Mouse (Mus musculus): ENCODE measurements at regions not wholly inside any gene's neighbourhood (a gene's known extent, or its start where the extent isn't known, plus 50 kb on each side); places are given as distances from the start of the nearest gene placed in this dataset.

GRCm38 (mm10) chr10:67727580-67727979 lies 178.8 kb upstream of the Ado start:
- no peak for DNase-seq (ENCODE audit: low spot score)
- no peak overlapping the region for H3K27ac ChIP-seq (ENCODE audit: low read depth, low read length)
- no peak for ATAC-seq (ENCODE audit: insufficient read depth, low FRiP score, low TSS enrichment)
- no peak overlapping the region for H3K9ac ChIP-seq (ENCODE audit: low read length)
- H3K9me3 ChIP-seq (ENCODE audit: control insufficient read depth, low read length) = no peaks in the 10 kb centered on the region
- H3K4me2 ChIP-seq (ENCODE audit: low read depth) = no peak overlapping the region
- 87% methylated on average over 4 of the region's 4 CpGs for WGBS
- H3K4me1 ChIP-seq (ENCODE audit: control insufficient read depth, insufficient read depth, low read length) = no peaks in the 10 kb centered on the region
- H3K4me3 ChIP-seq (ENCODE audit: low read depth, low read length) = no peak overlapping the region
- no peaks in the 10 kb centered on the region for H3K27me3 ChIP-seq (ENCODE audit: control insufficient read depth, insufficient read depth, low read length)
- H3K36me3 ChIP-seq (ENCODE audit: control insufficient read depth, insufficient read depth, low read length) = no peaks in the 10 kb centered on the region

DNA sequence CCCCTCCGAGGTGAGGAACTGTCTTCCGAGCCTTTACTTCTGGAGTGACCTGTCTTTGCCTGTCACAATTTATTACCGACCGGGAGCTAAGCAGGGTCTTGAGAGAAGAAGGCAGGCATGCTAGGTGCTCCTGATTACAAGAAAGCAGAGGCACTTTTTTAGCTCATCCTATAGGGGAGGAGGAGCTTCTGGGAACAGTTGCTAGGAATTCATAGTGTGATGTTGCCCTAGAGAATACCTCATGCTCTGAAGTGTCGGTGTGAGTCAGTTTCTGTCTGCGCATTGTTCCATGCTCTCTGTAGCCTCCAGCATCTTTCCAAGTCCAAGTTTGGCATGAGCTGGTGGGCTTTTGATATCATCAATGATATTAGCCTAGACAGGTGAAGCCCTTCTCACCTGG lies 178.0 kb upstream of the Ado start:
- Histone ChIP-seq H3K4me3 (ENCODE audit: low read depth, low read length) (no peak overlapping the region), H3K9me3 (ENCODE audit: control insufficient read depth, low read length) (no peaks in the 10 kb centered on the region), H3K9ac (ENCODE audit: low read length) (no peak overlapping the region), H3K4me2 (ENCODE audit: low read depth) (no peak overlapping the region), H3K4me1 (ENCODE audit: control insufficient read depth, insufficient read depth, low read length) (no peaks in the 10 kb centered on the region), H3K27ac (ENCODE audit: low read depth, low read length) (no peak overlapping the region), H3K36me3 (ENCODE audit: control insufficient read depth, insufficient read depth, low read length) (no peaks in the 10 kb centered on the region), H3K27me3 (ENCODE audit: control insufficient read depth, insufficient read depth, low read length) (no peaks in the 10 kb centered on the region)
- no peak for DNase-seq (ENCODE audit: low spot score)
- ATAC-seq (ENCODE audit: insufficient read depth, low FRiP score, low TSS enrichment) = no peak
- WGBS = 86% methylated on average over 6 of the region's 6 CpGs

GRCm38 (mm10) chr10:67726351-67726750 lies 177.6 kb upstream of the Ado start:
- ATAC-seq (ENCODE audit: insufficient read depth, low FRiP score, low TSS enrichment) (no peak), DNase-seq (ENCODE audit: low spot score) (no peak)
- Histone ChIP-seq H3K36me3 (ENCODE audit: control insufficient read depth, insufficient read depth, low read length) (no peaks in the 10 kb centered on the region), H3K27me3 (ENCODE audit: control insufficient read depth, insufficient read depth, low read length) (no peaks in the 10 kb centered on the region), H3K4me2 (ENCODE audit: low read depth) (no peak overlapping the region), H3K4me3 (ENCODE audit: low read depth, low read length) (no peak overlapping the region), H3K9ac (ENCODE audit: low read length) (no peak overlapping the region), H3K4me1 (ENCODE audit: control insufficient read depth, insufficient read depth, low read length) (no peaks in the 10 kb centered on the region), H3K9me3 (ENCODE audit: control insufficient read depth, low read length) (no peaks in the 10 kb centered on the region), H3K27ac (ENCODE audit: low read depth, low read length) (no peak overlapping the region)
- WGBS = 86% methylated on average over 7 of the region's 7 CpGs

DNA sequence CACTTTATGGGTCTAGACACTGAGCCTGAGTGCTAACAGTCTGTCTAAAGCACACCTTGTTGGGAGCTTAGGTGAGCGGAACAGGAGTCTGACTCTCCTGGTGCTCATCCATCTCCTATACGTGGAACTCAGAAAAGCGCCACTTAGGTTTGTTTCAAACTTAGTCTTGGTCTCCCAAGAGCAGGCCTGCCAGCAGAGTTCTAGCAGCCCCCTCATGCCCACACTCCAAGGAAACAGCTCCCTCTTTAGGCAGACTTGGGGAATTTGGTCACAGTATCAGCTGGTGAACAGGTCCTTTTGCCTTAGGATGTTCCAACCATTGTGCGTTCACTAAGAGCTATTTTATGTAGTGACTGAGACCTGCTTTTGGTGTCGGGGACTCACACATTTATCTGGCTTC lies 173.0 kb upstream of the Ado start:
- Histone ChIP-seq H3K4me2 (ENCODE audit: low read depth) (no peak overlapping the region), H3K27ac (ENCODE audit: low read depth, low read length) (no peak overlapping the region), H3K27me3 (ENCODE audit: control insufficient read depth, insufficient read depth, low read length) (no peaks in the 10 kb centered on the region), H3K9me3 (ENCODE audit: control insufficient read depth, low read length) (no peaks in the 10 kb centered on the region), H3K4me1 (ENCODE audit: control insufficient read depth, insufficient read depth, low read length) (no peaks in the 10 kb centered on the region), H3K9ac (ENCODE audit: low read length) (no peak overlapping the region), H3K4me3 (ENCODE audit: low read depth, low read length) (no peak overlapping the region), H3K36me3 (ENCODE audit: control insufficient read depth, insufficient read depth, low read length) (no peaks in the 10 kb centered on the region)
- DNase-seq (ENCODE audit: low spot score) = peak; percentile 30
- no peak for ATAC-seq (ENCODE audit: insufficient read depth, low FRiP score, low TSS enrichment)
- WGBS = 51% methylated on average over 5 of the region's 5 CpGs

DNA sequence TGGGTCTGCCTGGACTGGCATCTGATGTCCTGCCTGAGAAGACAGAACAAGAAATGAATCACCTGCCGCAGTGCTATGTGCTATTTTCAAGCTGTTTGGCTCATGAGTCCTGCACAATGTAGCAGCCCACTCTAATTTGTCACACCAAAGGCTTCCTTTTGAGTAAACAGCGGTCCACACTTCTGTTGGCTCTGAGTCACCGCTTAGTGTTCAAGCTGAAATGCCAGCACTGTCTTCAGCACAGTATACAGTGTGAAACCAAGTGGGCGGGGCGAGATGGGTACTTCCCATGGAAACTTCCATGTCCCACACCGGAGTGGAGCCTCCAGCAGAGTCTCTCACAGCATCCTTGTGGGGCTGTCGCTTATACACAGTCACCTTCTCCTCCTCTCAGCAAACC lies 168.8 kb upstream of the Ado start:
- Histone ChIP-seq H3K4me3 (ENCODE audit: low read depth, low read length) (no peak overlapping the region), H3K36me3 (ENCODE audit: control insufficient read depth, insufficient read depth, low read length) (no peaks in the 10 kb centered on the region), H3K9me3 (ENCODE audit: control insufficient read depth, low read length) (no peaks in the 10 kb centered on the region), H3K4me1 (ENCODE audit: control insufficient read depth, insufficient read depth, low read length) (no peaks in the 10 kb centered on the region), H3K4me2 (ENCODE audit: low read depth) (no peak overlapping the region), H3K27ac (ENCODE audit: low read depth, low read length) (no peak overlapping the region), H3K27me3 (ENCODE audit: control insufficient read depth, insufficient read depth, low read length) (no peaks in the 10 kb centered on the region), H3K9ac (ENCODE audit: low read length) (no peak overlapping the region)
- DNase-seq (ENCODE audit: low spot score) (no peak), ATAC-seq (ENCODE audit: insufficient read depth, low FRiP score, low TSS enrichment) (no peak)
- WGBS = 89% methylated on average over 7 of the region's 7 CpGs

- DNase-seq (ENCODE audit: low spot score) (no peak), ATAC-seq (ENCODE audit: insufficient read depth, low FRiP score, low TSS enrichment) (no peak)
- H3K36me3 ChIP-seq (ENCODE audit: control insufficient read depth, insufficient read depth, low read length) = no peaks in the 10 kb centered on the region
- H3K4me3 ChIP-seq (ENCODE audit: low read depth, low read length) = no peak overlapping the region
- H3K27ac ChIP-seq (ENCODE audit: low read depth, low read length) = no peak overlapping the region
- no peak overlapping the region for H3K9ac ChIP-seq (ENCODE audit: low read length)
- no peaks in the 10 kb centered on the region for H3K4me1 ChIP-seq (ENCODE audit: control insufficient read depth, insufficient read depth, low read length)
- no peak overlapping the region for H3K4me2 ChIP-seq (ENCODE audit: low read depth)
- 90% methylated on average over 4 of the region's 4 CpGs for WGBS
- no peaks in the 10 kb centered on the region for H3K27me3 ChIP-seq (ENCODE audit: control insufficient read depth, insufficient read depth, low read length)
- H3K9me3 ChIP-seq (ENCODE audit: control insufficient read depth, low read length) = 0 out of 2 replicates have a peak, but pooled peaks cover 2% of the 10 kb centered on the region
Observed at GRCm38 (mm10) chr10:67715046-67715445, 166.3 kb upstream of the Ado start.

DNA sequence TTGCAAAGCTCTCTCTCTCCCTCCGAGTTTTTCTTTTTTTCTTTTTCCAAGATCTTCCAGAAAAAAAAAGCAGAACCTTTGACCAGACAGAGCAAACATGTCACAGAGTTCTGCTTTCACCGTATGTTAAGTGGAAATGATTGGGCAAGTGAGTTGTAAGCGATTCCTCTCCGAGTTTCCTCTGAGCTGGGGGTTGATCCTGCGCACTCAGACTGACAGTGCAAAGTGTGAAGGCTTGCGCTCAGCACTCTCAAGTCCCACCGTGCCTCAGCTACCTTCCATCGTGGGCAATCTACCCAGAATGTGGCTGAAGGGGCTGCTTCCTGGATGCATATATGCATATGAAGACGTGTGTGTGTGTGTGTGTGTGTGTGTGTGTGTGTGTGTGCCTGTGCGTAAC lies 164.3 kb upstream of the Ado start:
- ATAC-seq (ENCODE audit: insufficient read depth, low FRiP score, low TSS enrichment) = no peak
- Histone ChIP-seq H3K27me3 (ENCODE audit: control insufficient read depth, insufficient read depth, low read length) (no peaks in the 10 kb centered on the region), H3K9ac (ENCODE audit: low read length) (no peak overlapping the region), H3K9me3 (ENCODE audit: control insufficient read depth, low read length) (0 out of 2 replicates have a peak, but pooled peaks cover 2% of the 10 kb centered on the region), H3K36me3 (ENCODE audit: control insufficient read depth, insufficient read depth, low read length) (no peaks in the 10 kb centered on the region), H3K4me3 (ENCODE audit: low read depth, low read length) (no peak overlapping the region), H3K27ac (ENCODE audit: low read depth, low read length) (no peak overlapping the region), H3K4me1 (ENCODE audit: control insufficient read depth, insufficient read depth, low read length) (no peaks in the 10 kb centered on the region), H3K4me2 (ENCODE audit: low read depth) (no peak overlapping the region)
- no peak for DNase-seq (ENCODE audit: low spot score)
- WGBS = 88% methylated on average over 10 of the region's 10 CpGs

GRCm38 (mm10) chr10:67712665-67713064 lies 163.9 kb upstream of the Ado start:
- H3K4me3 ChIP-seq (ENCODE audit: low read depth, low read length) = no peak overlapping the region
- no peak overlapping the region for H3K27ac ChIP-seq (ENCODE audit: low read depth, low read length)
- no peaks in the 10 kb centered on the region for H3K36me3 ChIP-seq (ENCODE audit: control insufficient read depth, insufficient read depth, low read length)
- no peak overlapping the region for H3K4me2 ChIP-seq (ENCODE audit: low read depth)
- ATAC-seq (ENCODE audit: insufficient read depth, low FRiP score, low TSS enrichment) (no peak), DNase-seq (ENCODE audit: low spot score) (no peak)
- H3K9ac ChIP-seq (ENCODE audit: low read length) = no peak overlapping the region
- H3K27me3 ChIP-seq (ENCODE audit: control insufficient read depth, insufficient read depth, low read length) = no peaks in the 10 kb centered on the region
- H3K9me3 ChIP-seq (ENCODE audit: control insufficient read depth, low read length) = 0 out of 2 replicates have a peak, but pooled peaks cover 2% of the 10 kb centered on the region
- H3K4me1 ChIP-seq (ENCODE audit: control insufficient read depth, insufficient read depth, low read length) = no peaks in the 10 kb centered on the region
- WGBS = 86% methylated on average over 6 of the region's 6 CpGs

GRCm38 (mm10) chr10:67711961-67712360 lies 163.2 kb upstream of the Ado start:
- ATAC-seq (ENCODE audit: insufficient read depth, low FRiP score, low TSS enrichment) = no peak

More at GRCm38 (mm10) chr10:67711961-67712360, 163.2 kb upstream of the Ado start:
- Histone ChIP-seq H3K36me3 (ENCODE audit: control insufficient read depth, insufficient read depth, low read length) (no peaks in the 10 kb centered on the region), H3K4me3 (ENCODE audit: low read depth, low read length) (no peak overlapping the region), H3K9ac (ENCODE audit: low read length) (no peak overlapping the region), H3K27me3 (ENCODE audit: control insufficient read depth, insufficient read depth, low read length) (no peaks in the 10 kb centered on the region), H3K9me3 (ENCODE audit: control insufficient read depth, low read length) (0 out of 2 replicates have a peak, but pooled peaks cover 2% of the 10 kb centered on the region), H3K27ac (ENCODE audit: low read depth, low read length) (no peak overlapping the region), H3K4me2 (ENCODE audit: low read depth) (no peak overlapping the region), H3K4me1 (ENCODE audit: control insufficient read depth, insufficient read depth, low read length) (no peaks in the 10 kb centered on the region)
- 96% methylated on average over 3 of the region's 3 CpGs for WGBS
- DNase-seq (ENCODE audit: low spot score) = no peak

Data from neural tube, embryonic 11.5 days (tissue).